ENCODE assay signal across 45 mouse cellular contexts in genomic region chr12:104189246-104189645, GRCm38 (mm10). TPM values are rescaled to one million over a fixed set of nuclear protein-coding genes. Genes with fewer than 3 reads are reported as not detected.
"Had no signal": no experiment of that assay in that cellular context is flagged by ENCODE, and none has a peak within 500 bp of the region (broad histone marks: within the 10 kb centered on the region; RNA-seq: fewer than 3 reads in every experiment).

No protein-coding gene starts in this region.

- H3K36me3 ChIP-seq: heart, embryonic 12.5 days; heart, embryonic 13.5 days; heart, embryonic 15.5 days; hindbrain, embryonic 10.5 days; hindbrain, embryonic 12.5 days; hindbrain, embryonic 13.5 days; hindbrain, embryonic 15.5 days; intestine, embryonic 15.5 days; kidney, embryonic 15.5 days had no signal

- DNase-seq: heart, postnatal 14 days; heart, postnatal 36 days; heart, postnatal 4 days; kidney, adult 11 months; kidney, adult 18-20 months; kidney, adult 2 months; kidney, adult 8-10 months; kidney, adult 9 months; kidney, postnatal 10 days; kidney, postnatal 14 days; kidney, postnatal 25 days; kidney, postnatal 36 days; kidney, postnatal 4 days; layer of hippocampus, adult 9-11 months; layer of hippocampus, postnatal 36 days had no signal

- H3K9me3 ChIP-seq: heart, embryonic 12.5 days; heart, embryonic 13.5 days; heart, embryonic 15.5 days; hindbrain, embryonic 10.5 days; hindbrain, embryonic 12.5 days; hindbrain, embryonic 13.5 days; hindbrain, embryonic 15.5 days; intestine, embryonic 15.5 days; kidney, embryonic 15.5 days had no signal

- H3K27me3 ChIP-seq: heart, embryonic 15.5 days; hindbrain, embryonic 12.5 days; hindbrain, embryonic 13.5 days; hindbrain, embryonic 15.5 days; intestine, embryonic 15.5 days; kidney, embryonic 15.5 days had no signal

- H3K27ac ChIP-seq: heart, embryonic 13.5 days; heart, embryonic 15.5 days; hindbrain, embryonic 10.5 days; hindbrain, embryonic 12.5 days; hindbrain, embryonic 13.5 days; hindbrain, embryonic 14.5 days; hindbrain, embryonic 15.5 days; hindbrain, postnatal 0 days; intestine, embryonic 15.5 days; kidney, embryonic 15.5 days; kidney, postnatal 0 days; layer of hippocampus, adult 2 months; left cerebral cortex, adult 2 months had no signal

- H3K4me3 ChIP-seq: heart, embryonic 12.5 days; heart, embryonic 13.5 days; heart, embryonic 15.5 days; hindbrain, embryonic 10.5 days; hindbrain, embryonic 12.5 days; hindbrain, embryonic 13.5 days; hindbrain, embryonic 15.5 days; intestine, embryonic 15.5 days; kidney, embryonic 15.5 days; layer of hippocampus, adult 2 months; left cerebral cortex, adult 2 months had no signal

- H3K4me1 ChIP-seq: heart, embryonic 13.5 days; heart, embryonic 15.5 days; hindbrain, embryonic 10.5 days; hindbrain, embryonic 12.5 days; hindbrain, embryonic 13.5 days; hindbrain, embryonic 15.5 days; intestine, embryonic 15.5 days; kidney, embryonic 15.5 days had no signal

- H3K9ac ChIP-seq: heart, embryonic 12.5 days; heart, embryonic 13.5 days; heart, embryonic 15.5 days; hindbrain, embryonic 12.5 days; hindbrain, embryonic 13.5 days; hindbrain, embryonic 14.5 days; hindbrain, embryonic 15.5 days; intestine, embryonic 15.5 days; kidney, embryonic 15.5 days had no signal

RNA-seq across cellular contexts. Expression of gene Serpina3f, which starts 25.1 kb away (rescaled TPM):
- total RNA-seq: heart, postnatal 36 days; heart, postnatal 4 days; hindbrain, postnatal 0 days; layer of hippocampus, adult 18-20 months; layer of hippocampus, adult 2 months; layer of hippocampus, postnatal 10 days; layer of hippocampus, postnatal 14 days; layer of hippocampus, postnatal 25 days; left cerebral cortex, adult 18-20 months; left cerebral cortex, adult 2 months; left cerebral cortex, adult 8-10 months had no signal
- polyA plus RNA-seq: heart, embryonic 11.5 days; heart, embryonic 12.5 days; heart, embryonic 13.5 days; heart, embryonic 14.5 days; hindbrain, embryonic 10.5 days; hindbrain, embryonic 13.5 days; kidney, embryonic 14.5 days had no signal

RNA-seq across cellular contexts. Expression of gene Serpina3c, which starts 35.6 kb away (rescaled TPM):
- total RNA-seq: hematopoietic stem cell, adult 5-6 weeks; hindbrain, postnatal 0 days; left cerebral cortex, adult 18-20 months; left cerebral cortex, adult 2 months; left cerebral cortex, adult 8-10 months had no signal
- polyA plus RNA-seq: heart, embryonic 11.5 days; heart, embryonic 13.5 days; heart, embryonic 14.5 days; heart, embryonic 15.5 days; hindbrain, embryonic 10.5 days; hindbrain, embryonic 11.5 days; hindbrain, embryonic 12.5 days; hindbrain, embryonic 13.5 days; hindbrain, embryonic 14.5 days; hindbrain, embryonic 15.5 days; hindbrain, embryonic 16.5 days; inflammation-experienced regulatory T-cells, adult 6 months; intestine, embryonic 14.5 days; intestine, embryonic 15.5 days; intestine, postnatal 0 days; kidney, embryonic 14.5 days; kidney, embryonic 15.5 days; kidney, embryonic 16.5 days had no signal

RNA-seq across cellular contexts. Expression of gene Serpina3g, which starts 46.8 kb away (rescaled TPM):
- total RNA-seq: left cerebral cortex, adult 2 months had no signal
- polyA plus RNA-seq: hindbrain, embryonic 10.5 days had no signal
